Mouse (Mus musculus): Measurements from ENCODE around the gene Traf3ip3.

GRCm38 (mm10) chr1:193156316-193157110 is 45.0 kb downstream of the Traf3ip3 start:
- TF ChIP-seq CTCF (IDR thresholded peaks at IDR 0.05) (no peak), EP300 (IDR thresholded peaks at IDR 0.05) (no peak)

Data from lung, postnatal 0 days (tissue).